Mouse (Mus musculus) heart, postnatal 25 days (tissue): ENCODE measurements around the gene Antxr2. TPM values are rescaled to one million over a fixed set of nuclear protein-coding genes. Genes with fewer than 3 reads are reported as not detected.

Source experiments
- DNase-seq: peaks from one replicate; pipeline ENCODE4 v3.0.0; 2022; ENCODE audit warnings: low spot score
- intact Hi-C: fragments of 180-260 bp; cut with DNase I; formaldehyde crosslinking; loops from one replicate; pipeline ENCODE4 v1.15.1; 2025
- total RNA-seq, 2 experiments: library from RNA; stranded (reverse); gene quantifications; 2 replicates each; pipeline ENCODE4 v1.2.3; 2021

Antxr2 gene
- total RNA-seq = 10 to 100 TPM; 69.7 to 74.9 TPM

DNA sequence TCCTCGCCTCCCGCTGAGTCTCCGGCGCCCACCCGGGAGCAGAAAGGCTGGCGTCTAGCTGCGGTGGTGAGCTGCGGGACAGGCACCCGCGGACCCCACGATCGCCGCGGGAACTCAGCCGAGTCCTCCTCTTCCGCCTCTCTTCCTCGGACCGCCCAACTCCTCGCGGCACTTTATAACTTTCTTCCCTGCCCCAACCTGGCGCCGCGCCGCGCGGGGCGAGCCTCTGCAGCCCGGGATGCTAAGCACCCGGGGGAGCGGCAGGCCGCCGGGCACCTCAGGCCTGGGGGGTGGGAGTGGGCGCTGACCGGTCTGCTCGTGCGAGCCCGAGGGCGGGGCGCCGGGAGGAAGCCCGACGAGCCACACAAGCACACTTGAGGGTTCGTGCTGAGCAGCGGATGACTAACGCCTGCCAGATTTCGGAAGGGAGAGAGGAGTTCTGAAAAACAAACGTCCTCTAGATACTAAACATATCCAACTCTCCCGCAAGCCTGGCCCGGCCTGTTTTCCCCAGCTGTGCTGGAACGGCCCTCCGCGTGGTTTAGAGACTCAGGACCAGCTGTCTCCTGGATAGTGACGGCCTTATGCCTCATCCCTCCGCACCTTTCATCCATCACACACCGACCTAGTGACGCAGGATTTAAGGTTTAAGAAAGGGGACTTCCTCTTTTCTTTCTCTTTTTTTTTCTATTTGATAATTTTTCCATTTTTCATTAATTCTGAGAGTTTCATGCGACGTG, at the start of gene Antxr2:
Antxr2 (minus strand) TSS at position 142 of the 740 bp plus-strand sequence.
- DNase-seq = peak; percentile 69
- intact Hi-C loops = loop anchor here (5.0 kb wide), 1 partner anchor 136 kb away; the partner anchor contains the start of gene Prdm8

DNA sequence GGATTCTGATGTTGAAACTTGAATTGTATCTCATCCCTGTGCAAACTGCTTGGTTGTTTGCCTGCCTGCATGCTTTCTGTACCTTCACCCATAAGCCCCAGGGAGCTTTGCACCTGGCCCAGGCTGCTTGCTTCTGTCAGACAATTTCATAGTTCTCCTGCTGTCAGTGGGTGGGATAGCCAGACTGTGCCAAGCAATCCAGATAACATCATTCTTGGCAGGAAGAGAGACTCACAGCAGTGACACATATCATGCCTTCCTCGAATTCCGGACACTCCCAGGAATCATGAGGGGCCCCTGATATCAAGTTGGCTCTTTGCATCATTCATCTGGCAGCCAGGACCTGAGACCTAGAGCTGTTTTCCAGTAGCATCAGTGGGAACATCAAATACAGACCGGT, 45.8 kb upstream of the Antxr2 start:
- DNase-seq = peak; percentile 6
- intact Hi-C loops = no loop called here

DNA sequence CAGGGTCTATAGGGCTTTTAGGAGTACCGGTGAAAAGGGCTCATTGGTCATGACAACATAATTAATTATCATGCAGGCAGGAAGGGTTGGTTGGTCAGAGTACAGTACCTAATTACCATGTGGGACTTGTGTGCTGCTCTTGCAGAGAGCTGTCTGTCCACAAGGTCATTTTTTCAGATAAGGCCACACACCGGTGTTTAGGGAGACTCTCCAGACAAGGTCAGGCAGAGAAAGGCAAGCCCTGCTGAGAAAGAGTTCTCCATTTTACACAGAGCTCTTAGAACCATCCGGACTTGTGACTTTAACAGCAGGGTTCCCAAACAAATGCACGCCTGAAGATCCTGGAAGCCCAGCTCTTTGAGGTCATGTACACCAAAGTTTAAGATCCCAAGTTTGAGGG, 38.3 kb upstream of the Antxr2 start:
- intact Hi-C loops = no loop called here
- DNase-seq = no peak

DNA sequence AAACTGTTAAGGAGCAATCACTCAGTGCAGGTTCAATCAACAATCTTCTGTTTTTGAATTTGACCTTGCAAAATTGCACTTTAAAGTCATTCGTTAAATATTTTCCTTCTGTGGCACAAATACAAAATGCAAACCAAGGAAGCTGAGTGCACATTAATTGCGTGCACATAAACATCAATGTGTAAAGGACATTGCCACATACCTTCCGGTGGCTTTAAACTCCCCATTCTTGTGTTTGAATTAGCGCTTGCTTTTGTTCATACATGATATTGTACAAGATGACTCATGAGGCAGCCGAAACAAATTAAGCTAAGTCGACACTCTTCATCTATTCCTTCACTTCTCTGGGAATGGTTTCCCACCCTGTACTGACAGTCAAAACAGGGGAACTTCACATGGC, 24.4 kb upstream of the Antxr2 start:
- intact Hi-C loops = no loop called here
- DNase-seq = no peak

DNA sequence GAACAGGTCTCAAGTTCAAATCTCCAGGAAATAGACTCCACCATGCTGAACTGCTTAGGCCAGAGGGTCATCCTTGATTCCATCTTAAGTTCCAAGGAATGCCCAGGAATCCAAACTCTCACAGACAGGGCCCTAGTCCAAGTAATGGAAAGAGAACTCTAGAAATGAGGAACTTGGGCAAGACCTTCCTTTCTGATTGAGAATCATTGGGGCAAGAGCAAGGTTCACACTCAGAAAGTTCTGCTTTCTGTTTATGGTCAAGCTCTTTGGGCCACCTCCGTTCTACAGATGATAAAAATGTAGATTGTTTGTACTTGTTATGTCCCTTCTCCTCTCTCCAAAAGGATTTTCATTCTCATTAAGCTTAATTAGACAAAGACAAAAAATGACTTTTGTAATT, 24.0 kb upstream of the Antxr2 start:
- intact Hi-C loops = no loop called here
- DNase-seq = no peak

DNA sequence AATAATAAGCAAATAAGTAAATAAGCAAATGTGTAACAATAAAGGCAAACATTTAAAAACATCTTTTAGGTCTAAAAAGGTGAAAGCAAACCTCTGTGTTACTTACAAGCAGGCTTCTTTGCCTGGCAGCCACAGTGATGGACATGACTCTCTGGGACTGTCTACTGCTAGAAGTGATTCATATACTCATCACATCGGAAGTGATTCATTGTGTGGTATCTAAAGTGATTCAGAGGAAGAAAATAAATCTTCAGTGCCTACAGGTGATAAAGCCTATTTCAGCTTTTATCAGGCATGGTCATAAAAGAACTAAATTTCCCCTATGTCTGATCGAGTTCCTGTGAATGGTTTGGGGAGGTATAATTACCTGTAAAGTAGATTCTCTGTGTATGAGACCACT, 4.1 kb upstream of the Antxr2 start:
- DNase-seq = no peak

DNA sequence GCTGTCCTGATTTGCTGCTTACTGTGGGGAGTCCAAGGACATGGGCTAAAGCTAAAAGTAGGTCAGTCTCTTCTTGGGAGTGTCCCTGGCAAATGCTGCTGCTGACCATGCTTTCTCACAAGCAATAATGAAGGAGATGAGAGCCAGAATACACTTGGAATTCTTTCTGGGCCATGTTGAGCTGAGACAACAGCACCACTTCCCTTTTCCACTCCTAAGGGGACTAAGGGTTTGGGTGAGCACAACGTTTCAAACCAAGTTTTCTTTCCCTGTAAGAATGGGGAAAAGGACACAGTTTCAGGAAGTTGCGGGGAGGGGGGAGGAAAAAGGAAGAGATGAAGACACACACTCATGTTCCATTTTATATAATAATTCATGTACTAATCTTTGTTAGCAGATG, 3.4 kb upstream of the Antxr2 start:
- no peak for DNase-seq
- intact Hi-C loops = loop anchor here (5.0 kb wide), 1 partner anchor 133 kb away; the partner anchor contains the start of gene Prdm8

More for the DNA sequence above, 4.1 kb upstream of the Antxr2 start:
- intact Hi-C loops = loop anchor here (5.0 kb wide), 1 partner anchor 132 kb away; the partner anchor contains the start of gene Prdm8

DNA sequence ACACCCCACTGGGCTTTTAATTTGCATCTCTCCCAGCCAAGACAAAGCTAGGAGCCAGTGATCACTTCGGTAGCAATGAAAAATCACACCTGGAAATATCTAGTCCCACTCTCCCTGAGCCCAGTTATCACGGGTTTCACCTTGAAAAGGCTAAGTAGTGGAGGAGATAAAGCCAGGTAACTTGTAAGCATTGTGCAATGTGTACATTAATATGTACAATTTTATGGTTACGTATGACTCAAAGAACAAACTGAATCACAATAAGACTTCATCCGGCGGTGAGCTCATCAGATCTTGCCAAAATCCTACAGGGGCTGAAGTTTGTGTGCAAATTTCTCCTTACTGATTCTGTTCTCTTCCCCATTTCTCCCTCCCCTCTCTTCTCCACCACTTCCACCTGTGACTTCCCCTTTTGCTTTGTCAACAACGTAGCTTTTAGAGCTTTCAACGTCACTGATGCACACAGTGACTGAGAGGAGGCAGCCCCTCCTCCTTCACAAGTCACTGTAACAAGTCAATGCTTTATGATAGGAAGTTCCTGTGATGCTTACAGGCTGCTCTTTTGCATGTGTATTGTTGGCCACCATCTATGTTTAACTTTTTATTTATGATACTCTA, 2.1 kb upstream of the Antxr2 start:
- DNase-seq = no peak
- intact Hi-C loops = loop anchor here (5.0 kb wide), 1 partner anchor 134 kb away; the partner anchor contains the start of gene Prdm8

DNA sequence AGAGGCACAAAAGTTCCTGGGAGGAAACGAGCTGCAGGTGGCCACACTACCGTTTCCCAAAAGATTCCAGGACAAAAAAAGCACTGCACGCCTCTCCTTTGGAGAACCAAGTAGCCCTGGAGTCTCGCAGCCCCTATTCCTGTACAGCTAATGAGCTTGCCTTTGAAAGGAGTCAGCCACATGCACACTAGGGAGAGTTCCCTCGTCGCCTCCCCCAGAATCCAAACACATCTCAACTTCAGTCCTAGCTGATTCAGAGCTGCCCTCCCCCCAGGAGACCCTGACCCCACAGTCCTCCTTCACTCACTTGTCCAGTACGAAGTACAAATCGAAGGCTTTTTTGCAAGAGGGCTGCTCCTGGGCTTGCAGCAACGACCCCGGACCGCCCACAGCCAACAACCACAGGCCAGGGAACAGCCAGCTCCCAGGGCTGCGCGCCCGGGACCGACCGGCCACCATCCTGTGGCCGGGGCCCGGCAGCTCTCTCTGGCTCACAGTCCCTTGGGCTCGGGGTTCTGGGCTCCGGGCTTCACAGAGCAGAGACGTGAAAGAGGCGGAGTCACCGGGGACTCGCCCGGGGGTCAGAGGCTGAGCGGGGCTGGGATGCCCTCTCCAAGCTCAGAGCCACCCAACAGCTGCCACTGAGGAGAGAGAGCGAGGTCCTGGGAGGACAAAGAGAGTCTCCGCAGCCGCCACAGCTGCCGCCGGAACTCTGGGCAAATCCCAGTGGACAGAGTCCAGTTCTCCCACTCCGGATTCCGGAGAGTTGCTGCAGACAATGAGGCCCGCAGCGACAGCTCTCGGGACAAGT, 547 bp downstream of the Antxr2 start:
- intact Hi-C loops = loop anchor here (5.0 kb wide), 1 partner anchor 137 kb away; the partner anchor contains the start of gene Prdm8
- DNase-seq = no peak

DNA sequence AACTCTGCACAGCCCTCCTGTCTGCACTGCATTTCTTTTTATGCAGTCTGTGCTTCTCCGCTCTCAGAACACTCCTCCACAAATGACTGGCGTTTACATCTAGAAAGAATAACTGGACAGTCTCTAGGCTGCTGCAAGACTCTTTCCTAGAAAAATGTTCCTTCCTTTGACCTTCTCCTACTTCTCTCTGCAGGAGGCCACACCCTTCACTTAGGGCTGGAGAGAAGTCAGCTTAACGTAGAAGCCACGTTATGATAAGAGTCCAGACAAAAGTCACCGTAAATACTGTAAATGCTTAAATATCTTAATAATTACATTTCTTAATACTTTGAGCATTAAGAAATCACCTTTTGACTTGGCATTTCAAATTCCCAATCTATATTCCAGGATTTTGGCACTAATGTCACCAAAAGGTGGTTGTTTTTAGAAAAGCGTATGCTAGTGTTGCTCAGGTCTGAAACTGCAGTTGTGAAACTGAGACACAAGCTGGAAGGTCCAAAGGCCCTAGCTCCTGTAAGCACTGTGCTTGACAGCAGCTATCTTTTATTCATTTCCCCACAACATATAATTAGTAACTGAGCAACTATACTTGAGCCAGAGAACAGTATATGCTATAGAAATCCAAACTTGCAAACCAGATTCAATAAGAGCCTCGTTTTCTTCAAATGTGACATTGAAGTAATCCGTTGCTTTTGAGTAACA, 3.0 kb downstream of the Antxr2 start:
- intact Hi-C loops = loop anchor here (10.0 kb wide), 1 partner anchor 53 kb away; no protein-coding TSS in a partner anchor
- no peak for DNase-seq

DNA sequence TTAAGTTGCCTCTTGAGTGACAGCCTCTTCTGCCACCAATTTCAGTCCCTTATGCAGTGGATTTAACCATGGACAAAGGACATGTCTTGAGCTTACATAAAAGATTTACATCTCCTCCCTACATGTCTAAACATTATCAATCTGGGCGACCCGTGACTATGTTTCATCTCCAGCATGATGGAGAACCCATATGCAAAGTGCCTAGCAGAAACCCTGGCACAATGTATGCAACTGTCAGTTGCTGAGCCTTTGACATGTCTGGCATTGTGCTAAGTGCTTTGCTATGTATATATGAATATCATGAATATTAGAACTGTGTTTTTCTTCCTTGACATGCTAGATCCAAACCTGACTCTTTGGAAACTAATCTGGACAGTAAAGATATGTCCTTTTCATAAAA, 4.9 kb downstream of the Antxr2 start:
- no peak for DNase-seq
- intact Hi-C loops = loop anchor here (10.0 kb wide), 1 partner anchor 51 kb away; no protein-coding TSS in a partner anchor

DNA sequence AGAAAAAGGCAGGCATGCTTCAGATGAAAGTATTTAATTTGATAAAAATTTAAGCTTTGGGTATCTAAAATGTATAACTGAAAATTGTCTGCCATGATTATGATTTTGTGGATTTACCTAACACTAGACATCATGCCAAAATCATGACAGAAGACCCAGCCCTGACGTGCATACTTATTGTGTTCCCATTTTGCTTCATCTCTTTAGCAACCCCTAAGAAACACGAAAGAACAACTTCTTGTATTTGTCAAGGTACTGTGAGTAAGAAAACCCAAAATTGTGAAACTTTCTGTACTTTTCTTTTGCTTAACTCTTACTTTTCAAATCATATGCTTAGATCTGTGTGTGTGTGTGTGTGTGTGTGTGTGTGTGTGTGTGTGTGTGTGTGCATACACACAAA, 6.3 kb downstream of the Antxr2 start:
- intact Hi-C loops = loop anchor here (10.0 kb wide), 1 partner anchor 50 kb away; no protein-coding TSS in a partner anchor
- DNase-seq = no peak

DNA sequence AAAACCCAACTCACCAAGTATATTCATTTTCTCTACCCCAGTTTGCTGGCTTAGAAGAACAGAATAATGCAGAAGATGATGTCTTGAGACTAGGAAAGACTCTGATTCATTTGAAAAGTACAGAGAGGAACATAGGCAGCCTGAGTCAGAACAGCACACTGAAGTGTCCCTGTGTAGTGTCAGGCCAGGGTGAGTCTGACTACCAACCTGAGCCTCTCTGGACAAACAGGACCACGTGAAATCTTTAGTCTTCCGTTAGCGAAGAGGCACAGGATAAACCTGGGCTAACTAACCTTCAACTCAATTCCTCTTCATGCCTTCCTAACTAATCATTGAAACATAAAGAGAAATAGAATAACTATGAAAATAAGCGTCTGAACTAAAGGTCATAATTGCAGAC, 9.3 kb downstream of the Antxr2 start:
- intact Hi-C loops = loop anchor here (10.0 kb wide), 1 partner anchor 47 kb away; no protein-coding TSS in a partner anchor
- DNase-seq = no peak

DNA sequence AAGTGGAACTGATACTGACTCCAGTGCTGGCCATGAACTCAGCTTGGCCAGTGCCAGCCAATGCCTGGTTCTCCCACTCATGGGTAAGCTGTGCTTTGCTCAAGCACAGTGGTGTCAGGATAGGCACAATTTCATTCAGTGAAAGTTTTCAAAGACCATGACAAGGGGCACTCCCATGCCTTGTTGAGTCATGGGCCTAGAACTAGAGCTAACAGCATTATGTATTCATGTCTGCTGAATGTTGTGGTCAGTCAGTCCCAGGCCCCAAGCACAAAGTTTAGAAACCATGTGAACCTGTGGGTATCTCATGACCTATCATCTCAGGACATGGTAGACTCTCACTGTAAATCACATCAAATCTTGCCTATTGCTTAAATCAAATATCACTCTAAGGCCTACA, 10.2 kb downstream of the Antxr2 start:
- intact Hi-C loops = loop anchor here (10.0 kb wide), 1 partner anchor 46 kb away; no protein-coding TSS in a partner anchor
- DNase-seq = no peak

DNA sequence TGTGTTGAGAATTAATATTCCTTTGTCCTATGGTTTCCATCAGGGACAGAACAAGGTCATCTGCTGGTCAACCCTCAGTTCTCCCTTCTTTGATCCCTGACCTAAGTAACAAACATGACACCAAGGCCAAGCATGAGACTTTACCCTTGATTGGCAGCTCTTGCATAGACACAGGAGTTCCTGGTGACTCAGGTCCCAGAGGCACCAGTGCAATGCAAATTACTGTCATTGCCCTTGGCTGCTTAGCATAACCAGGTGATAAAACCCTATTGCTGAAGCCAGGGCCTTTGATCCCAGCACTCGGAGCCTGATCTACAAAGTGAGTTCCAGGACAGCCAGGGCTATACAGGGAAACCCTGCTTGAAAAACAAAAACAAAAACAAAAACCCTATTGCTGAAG, 11.4 kb downstream of the Antxr2 start:
- intact Hi-C loops = no loop called here
- DNase-seq = no peak

DNA sequence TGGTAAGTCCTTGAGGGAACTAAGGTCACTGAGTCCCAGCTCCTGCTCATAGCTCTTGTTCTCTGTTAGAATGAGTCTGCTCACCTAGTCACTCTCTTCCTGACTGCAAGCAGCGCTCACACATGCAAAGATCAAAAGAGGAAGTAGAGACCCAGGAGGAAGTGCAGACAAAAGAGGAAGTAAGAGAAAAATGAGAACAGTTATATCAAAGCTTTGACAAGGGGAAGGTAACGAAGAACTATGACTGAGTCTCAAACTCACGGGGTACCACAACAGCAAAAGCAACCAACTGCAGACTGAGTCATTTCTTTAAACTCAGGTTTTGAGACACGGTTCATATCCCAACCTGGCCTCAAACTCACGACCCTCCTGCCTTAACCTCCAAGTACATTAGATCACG, 12.7 kb downstream of the Antxr2 start:
- no peak for DNase-seq
- intact Hi-C loops = no loop called here

DNA sequence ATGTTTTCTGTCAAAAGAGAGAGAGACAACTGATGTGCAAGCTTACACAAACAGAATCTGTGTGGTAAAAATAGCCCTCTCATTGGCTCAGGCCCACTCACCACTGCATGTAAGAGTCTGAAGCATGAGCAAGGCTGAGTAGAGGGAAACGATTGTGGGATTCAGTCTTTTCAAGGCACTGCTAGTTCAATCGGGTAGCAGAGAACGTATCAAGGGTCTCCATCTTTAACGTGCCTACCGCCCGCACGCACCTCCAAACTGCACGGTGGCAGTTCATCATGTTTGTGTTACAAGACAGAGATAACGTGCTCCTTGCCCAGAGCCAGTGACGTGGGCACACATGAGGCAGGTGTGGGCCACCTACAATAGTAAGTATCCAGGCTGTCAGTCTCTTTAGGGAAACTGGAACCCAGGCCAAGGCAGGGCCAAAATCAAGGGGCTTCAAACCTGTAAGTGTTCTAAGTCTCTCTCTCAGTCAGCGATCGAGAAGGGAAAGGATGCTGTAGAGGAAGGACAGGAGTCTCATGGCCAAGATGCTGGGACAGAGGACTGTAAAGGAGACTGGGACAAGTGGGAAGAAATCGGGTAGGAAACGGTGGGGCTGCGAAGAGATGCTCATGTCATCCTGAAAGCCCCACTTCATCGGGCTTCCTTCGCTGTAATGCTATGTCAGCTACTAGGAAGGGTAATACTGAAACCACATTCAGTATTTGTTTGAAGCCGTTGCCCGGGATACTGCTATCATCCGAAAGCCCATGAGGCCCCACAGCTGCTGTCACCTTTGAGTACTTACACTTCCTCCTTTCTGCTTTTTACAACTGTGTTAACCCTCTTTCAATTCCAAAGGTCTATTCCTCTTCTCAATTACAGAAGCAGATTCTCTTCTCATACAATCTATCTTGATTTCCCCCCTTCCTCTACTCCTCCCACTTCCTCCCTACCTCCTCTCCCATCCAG, 14.3 kb downstream of the Antxr2 start:
- intact Hi-C loops = no loop called here
- DNase-seq = peak; percentile 15

DNA sequence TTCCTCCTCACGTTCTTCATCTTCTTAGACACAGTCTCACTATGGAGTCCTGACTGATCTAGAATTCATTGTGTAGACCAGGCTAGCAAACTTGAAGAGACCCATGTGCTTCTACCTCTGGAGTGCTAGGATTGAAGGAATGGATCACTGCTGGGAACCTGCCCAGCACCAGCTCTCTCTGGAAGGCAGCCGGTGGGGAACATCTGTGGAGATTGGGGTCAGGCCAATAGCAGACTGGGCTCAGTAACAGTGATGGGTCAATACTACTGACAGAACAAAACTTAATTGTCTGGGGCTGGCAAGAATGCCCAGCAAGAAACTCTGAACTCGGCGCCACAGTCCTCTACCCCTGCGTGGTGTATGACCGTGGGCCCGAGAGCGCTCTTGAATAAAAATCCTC, 25.1 kb downstream of the Antxr2 start:
- DNase-seq = no peak
- intact Hi-C loops = no loop called here
